Mouse (Mus musculus) yolk sac, embryonic 10.5 days (tissue): ENCODE measurements around the gene Vav3.

Source experiments
- DNase-seq: peaks from one replicate; pipeline ENCODE4 v3.0.0-alpha.2; 2017; ENCODE audit warnings: low spot score

The Vav3 gene

DNA sequence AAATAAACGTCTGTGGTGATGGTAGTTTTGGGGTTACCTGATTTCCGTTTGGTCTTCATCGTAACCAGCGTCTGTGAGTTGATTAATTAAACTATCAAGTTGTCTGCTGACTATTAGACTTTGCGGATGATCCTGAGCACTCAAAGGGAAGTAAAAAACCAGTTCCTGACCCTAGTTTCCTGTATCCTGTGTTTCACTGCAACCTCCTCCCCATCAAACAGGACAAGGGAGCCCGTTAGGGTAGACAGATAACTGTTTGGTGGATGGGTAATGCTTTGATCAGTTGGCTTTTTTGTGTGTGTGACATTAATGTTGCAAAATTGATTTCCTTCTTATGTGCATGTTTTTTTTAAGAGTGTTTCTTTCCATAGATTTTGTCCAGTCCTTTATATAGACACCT lies 12.2 kb downstream of the Vav3 start:
- DNase-seq, result no peak

DNA sequence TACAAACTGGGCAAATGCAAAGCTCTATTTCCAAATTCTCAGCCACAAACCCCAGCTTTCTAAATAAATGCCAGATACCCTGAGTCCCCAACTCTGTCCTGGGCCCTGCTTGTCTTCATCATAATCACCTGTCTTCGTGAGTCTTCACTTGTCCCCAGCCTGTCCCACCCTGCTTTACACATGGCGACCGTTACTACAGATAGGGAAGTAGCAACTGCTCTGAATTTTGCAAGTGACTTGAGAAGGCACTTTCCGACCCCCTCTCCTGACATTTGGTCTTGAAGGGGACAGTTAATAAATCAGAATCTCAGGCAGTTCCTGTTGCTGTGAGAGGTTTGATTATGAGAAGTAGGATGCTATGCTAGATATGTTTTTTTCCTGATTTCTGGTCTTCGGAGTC lies 13.4 kb downstream of the Vav3 start:
- no peak for DNase-seq

DNA sequence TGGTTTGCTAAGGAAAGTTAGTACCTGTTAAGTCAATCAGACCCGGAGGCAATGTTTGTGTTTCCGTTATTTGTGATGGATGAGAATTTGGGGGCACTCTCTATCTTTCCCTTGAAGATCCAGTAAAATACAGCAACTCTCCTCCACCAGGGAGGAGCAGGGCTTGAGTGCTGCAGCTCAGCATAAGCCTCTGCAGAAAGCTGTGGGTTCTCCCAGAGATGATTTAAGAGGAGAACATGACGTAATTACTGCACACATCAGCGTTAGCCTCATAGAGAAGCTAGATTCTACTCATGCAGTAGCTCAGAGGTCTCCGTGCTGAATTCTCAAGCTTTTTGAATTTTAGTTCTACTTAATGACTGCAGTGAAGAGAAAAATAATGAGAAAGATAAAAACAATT lies 14.7 kb downstream of the Vav3 start:
- DNase-seq, result no peak

DNA sequence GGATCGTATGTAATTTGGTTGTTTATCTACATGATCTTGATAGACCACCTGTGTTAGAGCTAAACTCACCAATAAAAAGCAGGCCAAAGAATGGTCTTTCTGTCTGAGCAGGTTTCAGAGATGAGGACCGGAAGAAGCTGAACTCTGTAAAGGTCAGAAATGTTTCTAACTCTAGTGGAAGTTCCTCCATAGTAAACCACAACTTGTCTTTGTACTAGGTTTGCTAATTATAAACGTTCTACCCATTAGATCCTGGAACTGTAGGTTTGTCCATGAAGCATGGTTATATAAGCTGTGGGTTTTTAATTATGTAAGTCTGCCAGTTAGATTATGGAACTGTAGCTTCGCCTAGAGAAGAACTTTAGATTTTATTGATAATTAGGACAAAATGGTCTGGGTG lies 20.3 kb downstream of the Vav3 start:
- no peak for DNase-seq

DNA sequence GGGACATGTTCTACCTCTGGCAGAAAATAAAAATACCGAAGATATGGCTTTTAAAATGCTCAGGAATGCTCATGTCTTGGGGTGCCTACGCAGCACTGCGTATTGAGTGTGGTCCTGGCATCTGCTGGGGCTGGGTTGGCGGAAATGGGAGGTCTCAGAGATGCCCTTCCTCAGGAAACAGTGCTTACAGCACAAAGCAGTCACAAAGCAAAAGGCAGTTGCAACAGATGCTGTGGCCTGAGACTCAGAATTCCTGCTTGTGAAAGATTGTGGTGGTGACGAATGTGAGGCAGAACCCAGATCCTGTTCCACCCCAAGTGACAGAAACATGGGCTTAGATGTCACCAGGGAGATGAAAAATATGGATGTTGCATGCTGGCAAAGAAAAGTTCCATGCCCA lies 21.4 kb downstream of the Vav3 start:
- DNase-seq, result peak; percentile 2

DNA sequence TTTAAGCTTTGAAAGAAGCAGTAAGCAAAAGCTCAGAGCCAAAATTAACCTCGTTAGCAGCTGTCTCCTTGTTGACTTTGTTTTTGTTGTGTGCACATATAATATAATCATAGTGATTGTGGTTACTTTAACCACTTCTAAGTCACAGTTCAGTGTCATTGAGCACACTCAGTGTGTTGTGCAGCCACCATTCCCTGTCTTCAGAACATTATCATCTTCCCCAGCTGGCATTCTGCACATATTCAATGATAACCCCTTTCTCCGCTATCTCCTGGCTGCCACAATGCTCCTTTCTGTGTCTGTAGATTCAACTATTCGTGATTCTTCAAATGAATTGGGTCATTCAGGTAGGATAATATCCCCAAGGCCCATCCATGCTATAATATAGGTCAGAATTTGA lies 21.9 kb downstream of the Vav3 start:
- no peak for DNase-seq

DNA sequence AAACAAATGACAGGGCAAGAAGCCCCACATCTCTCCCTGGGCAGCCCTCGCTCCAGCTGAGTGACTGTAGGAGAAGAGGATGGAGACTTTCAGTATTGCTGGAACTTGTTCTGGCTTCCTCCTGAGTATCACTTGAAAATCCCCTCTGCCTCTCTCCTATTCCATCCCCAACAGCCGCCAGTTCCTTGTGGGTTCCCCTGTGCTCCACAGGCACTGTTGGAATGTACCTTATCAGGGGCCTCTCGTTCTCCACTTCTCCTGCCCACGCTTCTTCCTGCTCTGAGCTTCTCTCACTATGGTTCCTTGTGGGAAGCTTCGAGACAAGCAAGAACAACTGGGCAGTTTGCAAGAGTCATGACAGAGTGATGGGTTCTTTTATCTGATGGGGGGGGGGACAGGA lies 23.1 kb downstream of the Vav3 start:
- DNase-seq, result no peak

DNA sequence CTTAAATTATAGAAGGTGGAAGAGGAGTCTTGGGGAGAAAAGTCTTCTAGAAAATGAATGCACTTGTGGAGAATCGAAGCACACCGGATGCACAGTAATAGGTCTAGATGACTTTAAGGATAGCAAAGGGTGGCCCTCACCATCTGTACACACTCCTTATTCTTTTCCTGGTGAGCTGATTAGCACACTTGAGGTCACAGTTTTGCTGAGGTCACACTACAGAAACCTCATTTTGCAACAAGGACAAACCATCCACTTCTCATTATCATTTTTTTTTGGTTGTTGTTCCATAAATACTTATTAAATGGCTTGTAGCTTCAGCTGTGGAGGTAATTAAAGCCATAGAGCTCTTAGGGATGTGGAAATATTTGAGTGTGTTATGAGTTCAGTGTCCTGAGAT lies 25.4 kb downstream of the Vav3 start:
- DNase-seq, result no peak

DNA sequence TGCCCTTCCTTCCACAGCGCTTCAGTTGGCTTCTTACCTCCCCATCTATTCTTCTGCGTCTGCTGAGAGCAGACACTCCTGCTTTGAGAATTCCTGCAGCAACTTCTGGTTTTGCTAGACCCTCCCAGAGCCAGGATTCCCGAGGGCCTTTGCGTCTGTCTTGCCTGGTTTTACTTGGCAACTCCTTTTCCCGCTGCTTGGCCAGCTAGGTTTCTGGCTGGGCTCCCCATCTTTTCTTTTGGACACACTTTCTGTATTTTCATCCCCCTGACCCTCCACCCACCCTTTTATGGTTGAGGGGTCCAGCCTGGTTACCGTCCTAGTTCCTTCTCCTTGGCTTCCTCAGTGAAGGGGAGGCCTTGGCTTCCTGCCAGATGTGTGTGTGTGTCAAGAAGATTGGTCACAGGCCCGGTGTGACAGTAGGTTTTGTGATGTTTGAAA lies 26.0 kb downstream of the Vav3 start:
- no peak for DNase-seq

DNA sequence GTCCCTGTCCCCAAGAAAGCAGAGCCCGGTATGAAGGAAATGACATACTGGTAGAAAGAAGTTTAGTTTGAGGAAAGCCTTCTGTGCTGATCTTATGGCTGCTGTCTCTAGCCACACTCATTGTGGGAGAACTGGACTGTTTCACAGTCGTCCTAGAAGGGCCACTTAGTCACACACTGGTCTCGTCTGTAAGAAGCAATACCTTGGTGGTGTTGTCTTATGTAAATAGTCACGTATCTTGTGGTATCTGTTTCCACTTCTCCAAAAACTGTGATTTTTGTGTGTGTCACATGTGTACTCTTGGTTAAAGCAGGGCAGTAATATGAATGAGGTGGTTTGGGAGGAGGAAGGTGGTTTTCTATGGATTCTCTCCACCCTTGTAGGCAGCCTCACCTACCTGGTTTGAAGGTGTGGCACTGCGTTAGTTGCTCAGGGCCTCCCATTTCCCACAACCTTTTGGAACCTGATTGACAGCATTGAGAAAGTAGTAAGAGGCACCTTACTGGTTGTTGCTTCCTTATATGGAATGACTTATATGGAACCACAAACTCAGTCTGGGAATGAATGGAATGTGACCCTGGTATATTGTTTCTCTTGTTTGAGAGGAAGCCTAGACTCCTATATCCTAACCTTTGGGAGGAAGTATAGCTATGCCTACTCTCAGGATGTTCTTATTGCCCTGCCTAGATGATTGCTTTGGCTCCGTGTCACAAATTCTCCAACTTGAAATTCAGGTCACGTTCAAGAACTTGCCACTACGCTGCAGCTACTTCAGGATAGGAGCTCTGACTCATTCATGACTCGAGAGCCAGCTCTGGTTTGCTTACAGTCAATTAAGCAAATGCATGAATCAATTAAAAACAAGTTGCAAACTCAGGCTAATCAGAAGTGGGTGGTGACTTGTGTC lies 28.2 kb downstream of the Vav3 start:
- DNase-seq, result no peak

DNA sequence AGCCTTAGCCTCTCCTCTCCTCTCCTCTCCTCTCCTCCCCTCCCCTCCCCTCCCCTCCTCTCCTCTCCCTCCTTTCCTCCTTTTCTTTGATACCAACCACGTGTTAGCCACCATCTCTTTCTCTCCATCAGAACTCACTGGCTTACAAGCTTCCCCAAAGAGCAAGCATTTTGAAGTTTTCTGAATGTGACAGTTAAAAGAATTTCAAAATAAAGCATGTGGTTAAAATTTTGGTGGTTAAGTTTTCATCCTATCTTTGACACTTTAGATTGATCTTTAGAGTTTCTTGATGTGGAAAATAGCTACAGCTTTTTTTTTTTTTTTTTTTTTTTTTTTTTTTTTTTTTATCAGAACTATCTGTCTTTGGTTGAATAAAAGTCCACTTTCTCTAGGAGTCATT lies 31.1 kb downstream of the Vav3 start:
- DNase-seq, result no peak

DNA sequence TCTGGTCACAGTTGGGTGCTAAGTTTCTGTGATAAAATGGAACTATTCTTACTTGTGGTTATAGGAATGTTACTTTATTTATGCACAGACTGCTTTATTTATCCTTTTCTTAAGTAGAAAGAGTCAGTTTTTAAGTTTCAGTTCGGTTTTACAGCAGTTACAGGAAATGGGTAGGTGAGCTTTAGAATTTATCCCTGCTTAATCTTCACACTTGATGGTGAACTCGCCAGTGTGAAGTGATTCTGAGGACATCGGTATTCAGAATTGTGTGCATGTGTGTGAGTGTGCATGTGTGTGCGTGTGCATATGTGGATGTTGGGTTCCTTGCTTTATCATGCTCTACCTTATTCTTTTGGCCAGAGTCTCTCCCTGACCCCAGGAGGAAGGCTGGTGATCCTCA lies 32.2 kb downstream of the Vav3 start:
- no peak for DNase-seq

DNA sequence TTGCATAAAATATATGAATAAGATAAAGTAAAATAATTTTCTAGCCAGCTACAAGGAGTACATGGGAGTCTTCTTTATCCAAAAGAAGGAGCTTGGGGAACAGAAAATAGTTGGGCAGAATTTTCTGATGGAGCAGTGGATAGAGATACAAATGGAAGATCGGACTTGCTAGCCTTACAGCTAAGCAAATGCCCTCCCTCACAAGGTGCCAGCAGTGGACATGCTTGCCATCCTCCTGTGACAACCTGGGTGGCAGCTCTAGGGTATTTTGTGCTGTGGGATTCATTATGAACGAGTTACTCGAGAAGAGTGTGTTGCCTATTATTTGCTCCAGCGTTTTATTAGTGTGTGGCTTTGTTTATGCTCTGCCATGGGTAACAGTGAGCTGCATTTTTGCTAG lies 37.8 kb downstream of the Vav3 start:
- no peak for DNase-seq

DNA sequence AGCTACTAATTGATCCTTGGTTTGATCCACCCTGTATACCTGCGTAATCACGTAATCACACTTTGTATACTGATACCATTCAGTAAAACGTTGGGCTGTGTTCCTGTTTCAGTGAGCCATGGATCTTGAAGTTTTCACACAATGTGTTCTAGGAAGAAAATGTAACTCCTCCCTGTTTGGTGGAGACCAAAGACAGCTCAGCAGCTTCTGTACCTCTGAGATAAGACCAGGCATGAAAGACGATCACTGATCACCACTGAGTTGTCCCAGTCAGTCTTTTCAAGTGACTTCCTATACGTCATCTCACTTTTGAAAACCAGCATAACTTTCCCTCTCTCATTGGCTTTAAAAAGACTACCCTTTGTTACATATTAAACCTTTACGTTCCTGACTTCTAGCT lies 38.2 kb downstream of the Vav3 start:
- peak; percentile 5 for DNase-seq

DNA sequence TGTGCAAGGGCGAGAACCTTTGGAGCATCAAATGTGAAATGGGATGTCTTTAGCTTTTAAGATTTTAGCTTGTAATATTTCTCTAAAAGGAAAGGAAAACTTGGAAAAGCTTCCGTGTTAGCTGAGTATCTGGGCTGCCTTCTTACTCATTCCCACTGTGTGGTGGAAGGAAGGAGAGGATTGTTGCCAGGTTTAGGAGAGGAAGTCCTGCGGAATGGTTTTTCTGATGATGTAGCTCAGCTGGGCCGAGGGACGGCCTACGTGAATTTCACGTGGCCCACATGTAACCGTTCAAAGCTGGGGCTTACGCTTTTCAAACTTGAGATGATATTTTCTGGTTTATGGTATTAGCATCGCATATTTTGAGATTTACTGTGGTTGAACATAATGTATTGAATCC lies 48.3 kb downstream of the Vav3 start:
- no peak for DNase-seq

DNA sequence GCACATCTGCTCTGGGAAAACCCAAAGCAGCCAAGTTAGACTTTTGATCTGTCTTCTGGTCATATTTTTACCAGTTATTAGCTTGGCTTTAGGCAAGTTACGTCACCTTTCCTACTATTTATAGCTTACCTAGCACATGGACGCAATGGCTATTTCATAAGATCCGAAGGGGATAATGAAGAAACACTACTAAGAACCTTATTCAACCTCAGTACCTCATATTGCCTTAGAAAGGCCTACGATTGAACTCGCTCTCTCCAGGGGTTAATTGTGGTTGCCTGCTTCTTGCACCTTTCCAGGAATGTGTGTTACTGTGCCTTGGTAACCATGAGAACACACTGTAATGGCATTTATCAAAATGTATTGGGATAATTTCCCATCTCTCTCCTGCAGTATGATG lies 61.1 kb downstream of the Vav3 start:
- DNase-seq, result no peak

DNA sequence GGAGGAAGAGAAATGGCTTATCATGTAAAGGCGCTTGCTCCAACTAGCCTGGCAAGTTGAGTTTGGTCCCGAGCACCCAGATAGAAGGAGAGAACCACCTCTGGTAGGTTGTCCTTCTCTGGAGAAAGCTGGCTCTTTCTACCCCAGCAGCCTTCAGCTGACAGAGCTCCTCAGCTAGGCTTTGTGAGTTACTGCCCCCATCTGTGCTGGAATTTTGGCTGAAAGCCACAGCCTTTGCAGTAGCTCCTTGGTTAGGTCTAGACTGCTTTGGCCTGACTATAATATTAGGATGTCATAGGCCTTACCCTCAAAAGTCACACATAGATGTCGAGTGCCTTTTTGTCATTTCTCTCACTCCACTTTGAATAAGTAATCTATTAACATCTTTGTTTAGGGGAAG lies 70.8 kb downstream of the Vav3 start:
- no peak for DNase-seq

DNA sequence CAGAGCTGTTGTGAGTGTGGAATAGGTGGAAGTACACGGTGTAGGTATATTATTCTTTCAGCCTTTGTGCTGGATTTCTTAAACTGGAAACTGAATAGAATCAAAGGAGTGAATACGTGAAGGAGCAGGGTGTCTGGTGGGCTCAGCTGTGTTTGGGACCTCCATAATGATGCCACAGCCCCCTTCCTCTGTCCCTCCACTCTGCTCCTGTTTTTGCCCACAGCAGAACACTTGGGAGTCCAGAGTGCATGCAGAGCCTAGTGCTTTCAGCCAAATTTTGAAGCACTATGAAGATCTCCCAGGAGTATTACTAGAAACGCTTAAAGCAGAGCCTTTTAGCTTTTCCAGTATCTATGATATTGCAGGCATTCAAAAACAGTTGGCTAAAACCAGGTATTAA lies 80.0 kb downstream of the Vav3 start:
- DNase-seq, result no peak

DNA sequence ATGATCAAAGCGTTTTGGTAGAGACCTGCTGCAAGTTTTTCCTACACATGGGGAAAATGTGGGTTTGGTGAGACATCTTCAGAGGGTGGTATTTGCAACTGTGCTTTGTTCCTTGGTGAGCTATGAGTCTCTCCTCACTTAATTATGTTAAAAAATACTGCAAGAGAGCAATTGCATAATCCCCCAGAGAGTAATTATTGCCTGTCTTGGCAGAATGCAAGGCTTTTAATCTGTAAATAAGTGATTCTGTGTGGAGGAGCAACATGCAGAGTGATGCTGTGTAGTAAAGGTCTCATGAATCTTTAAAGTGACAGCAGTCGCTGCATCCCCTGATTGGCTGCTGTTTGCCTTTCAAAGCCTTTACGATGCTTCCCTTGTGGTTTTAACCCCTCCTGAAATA lies 80.6 kb downstream of the Vav3 start:
- DNase-seq, result no peak

DNA sequence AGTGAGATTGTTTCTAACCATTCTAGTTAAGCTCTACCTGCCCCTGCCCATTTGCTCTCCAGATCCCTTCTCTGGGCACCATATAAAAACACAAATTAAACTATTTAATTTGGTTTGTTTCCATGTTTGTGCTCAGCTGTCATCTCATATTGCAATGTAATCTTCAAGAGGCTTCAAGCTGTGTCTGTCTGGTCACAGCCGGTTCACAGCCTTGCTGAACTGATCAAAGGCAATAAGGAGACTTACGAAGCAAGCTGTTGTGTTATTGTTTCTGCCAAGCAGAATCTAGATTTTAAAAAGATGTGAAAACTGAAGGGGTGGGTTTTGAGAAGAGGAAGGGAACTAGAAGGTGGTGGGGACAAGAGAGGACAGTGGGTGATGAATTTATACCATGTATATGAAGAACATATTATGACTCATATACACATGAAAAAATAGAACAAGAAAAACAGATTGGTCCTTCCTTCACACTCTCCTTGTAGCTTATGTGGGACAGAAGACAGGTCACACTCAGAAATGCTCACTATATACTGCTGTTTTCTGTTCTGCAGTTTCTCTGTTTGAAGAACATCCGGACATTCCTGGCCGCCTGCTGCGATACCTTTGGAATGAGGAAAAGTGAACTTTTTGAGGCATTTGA lies 83.1 kb downstream of the Vav3 start:
- no peak for DNase-seq

DNA sequence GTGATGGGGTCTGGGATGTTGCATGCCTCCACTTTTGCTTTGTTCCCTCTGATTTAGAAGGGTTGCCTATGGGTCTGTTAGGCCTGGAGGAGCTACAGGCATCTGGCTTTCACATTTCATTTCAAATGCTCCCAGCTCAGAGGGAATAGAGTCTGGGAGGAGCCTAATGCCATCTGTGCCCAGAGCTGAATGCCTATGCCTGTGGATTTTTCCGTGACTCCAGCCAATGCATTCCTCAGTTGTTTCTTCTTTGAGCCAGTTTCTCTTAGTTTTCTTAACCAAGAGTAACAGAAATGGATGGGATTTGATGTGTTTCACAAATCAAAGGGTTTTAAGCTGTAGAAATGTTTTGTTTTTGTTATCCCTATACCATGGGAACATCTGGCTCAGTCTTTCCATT lies 90.8 kb downstream of the Vav3 start:
- no peak for DNase-seq

DNA sequence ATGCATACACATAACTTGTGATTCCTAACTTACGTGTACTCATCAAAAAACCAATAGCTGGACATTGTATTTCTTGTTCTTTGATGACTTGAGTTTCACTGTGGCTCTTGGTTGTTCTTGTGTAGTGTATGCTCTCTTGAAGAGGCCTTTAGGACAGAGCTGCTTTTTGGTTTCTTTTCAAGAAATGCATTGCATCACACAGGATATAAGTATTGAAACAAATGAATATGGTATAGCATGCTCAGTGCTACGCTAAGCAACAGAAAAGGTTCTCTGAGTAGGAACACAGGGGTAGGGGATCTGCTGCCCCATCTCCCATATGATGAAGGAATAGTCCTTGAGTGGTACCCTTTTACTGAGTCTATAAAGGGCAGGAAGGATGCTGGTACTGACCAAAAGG lies 98.1 kb downstream of the Vav3 start:
- no peak for DNase-seq

DNA sequence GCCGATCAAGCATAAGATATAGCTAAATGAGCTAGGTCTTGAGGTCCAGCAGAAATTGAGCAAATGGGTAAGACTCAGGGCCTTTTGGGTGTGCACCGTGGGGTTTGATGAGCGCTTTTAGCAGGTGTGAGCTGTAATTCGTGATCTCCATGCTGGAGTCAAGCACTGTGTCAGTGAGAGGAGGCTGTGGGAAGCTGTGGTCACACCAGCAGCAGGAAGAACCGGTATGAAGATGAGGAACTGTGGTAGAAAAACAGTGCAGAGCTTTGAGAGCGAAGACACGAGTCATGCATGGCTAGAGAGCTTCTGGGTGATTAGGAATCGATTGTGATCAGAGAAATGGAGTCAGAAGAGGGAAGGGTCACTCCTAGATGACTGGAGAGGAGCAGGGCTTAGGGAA lies 98.8 kb downstream of the Vav3 start:
- no peak for DNase-seq

DNA sequence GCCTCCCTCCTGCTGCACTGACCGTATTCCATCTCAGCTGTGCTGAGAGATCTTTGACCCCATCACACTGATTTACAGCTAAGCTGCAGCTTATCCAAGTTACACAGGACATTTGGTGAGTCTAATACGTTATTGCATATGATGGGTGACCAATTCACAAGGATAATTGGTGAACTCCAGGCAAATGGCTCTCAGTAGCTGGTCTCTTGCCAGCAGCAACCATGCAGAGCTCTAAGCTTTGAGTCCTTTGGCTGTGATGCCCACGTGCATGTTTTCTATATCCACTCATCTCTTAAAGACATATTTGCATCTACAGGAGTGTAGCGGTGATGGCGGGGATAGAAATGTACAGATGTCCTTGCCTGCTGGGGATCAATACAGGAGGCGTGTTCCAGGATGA lies 99.5 kb downstream of the Vav3 start:
- DNase-seq, result no peak
